Mouse (Mus musculus): Measurements from ENCODE around the gene Rsph14. TPM values are rescaled to one million over a fixed set of nuclear protein-coding genes. Genes with fewer than 3 reads are reported as not detected.

The Rsph14 gene
- total and polyA plus RNA-seq, 3 experiments = not detected

GRCm38 (mm10) chr10:75056255-75056654 lies 23.9 kb upstream of the Rsph14 start:
- no peak overlapping the region for H3K27ac ChIP-seq (ENCODE audit: control insufficient read depth, low read depth, low read length)
- no peak overlapping the region for H3K4me3 ChIP-seq (ENCODE audit: control insufficient read depth in 1 of 2, insufficient read depth in 1 of 2, low read depth in 2 of 2, low read length in 2 of 2)
- DNase-seq (ENCODE audit: low read depth, low spot score) = no peak
- TF ChIP-seq SMC3 (IDR thresholded peaks at IDR 0.05; ENCODE audit: low read depth, low read length) (no peak), MYC (IDR thresholded peaks at IDR 0.05; ENCODE audit: low read depth, low read length) (no peak), ETS1 (IDR thresholded peaks at IDR 0.05; ENCODE audit: low read depth, low read length) (no peak), MYB (IDR thresholded peaks at IDR 0.05; ENCODE audit: low read depth, low read length) (no peak), GATA1 (IDR thresholded peaks at IDR 0.05; ENCODE audit: low read depth, low read length) (no peak), CHD2 (IDR thresholded peaks at IDR 0.05; ENCODE audit: low read length) (no peak), NELFE (IDR thresholded peaks at IDR 0.05; ENCODE audit: low read depth, low read length) (no peak), ZMIZ1 (IDR thresholded peaks at IDR 0.05; ENCODE audit: low read depth, low read length) (no peak), JUND (IDR thresholded peaks at IDR 0.05; ENCODE audit: low read depth, low read length) (no peak), E2F4 (IDR thresholded peaks at IDR 0.05; ENCODE audit: borderline replicate concordance, low read depth, low read length) (no peak), MXI1 (IDR thresholded peaks at IDR 0.05; ENCODE audit: low read depth, low read length) (no peak), CTCF (IDR thresholded peaks at IDR 0.05 in 2 of 3, conservative IDR thresholded peaks at IDR 0.05 in 1 of 3; ENCODE audit: control insufficient read depth in 1 of 3, insufficient read depth in 1 of 3, low read depth in 2 of 3, low read length in 3 of 3, poor library complexity in 1 of 3, severe bottlenecking in 1 of 3) (no peak), MEF2A (IDR thresholded peaks at IDR 0.05; ENCODE audit: extremely low read depth, insufficient replicate concordance, low read depth, low read length, poor library complexity, severe bottlenecking) (no peak), USF1 (IDR thresholded peaks at IDR 0.05; ENCODE audit: low read depth, low read length) (no peak), HCFC1 (IDR thresholded peaks at IDR 0.05; ENCODE audit: low read depth, low read length) (no peak)
- no peaks in the 10 kb centered on the region; a peak in 1 of 4 replicates for H3K27me3 ChIP-seq (ENCODE audit: control insufficient read depth in 1 of 2, insufficient read depth in 2 of 2, low read length in 2 of 2)
- H3K79me2 ChIP-seq (ENCODE audit: control insufficient read depth, insufficient read depth, low read length, poor library complexity) = no peaks in the 10 kb centered on the region
- H3K4me1 ChIP-seq (ENCODE audit: control insufficient read depth in 1 of 2, insufficient read depth in 2 of 2, low read length in 2 of 2) = no peaks in the 10 kb centered on the region
- H3K9ac ChIP-seq (ENCODE audit: control insufficient read depth, low read depth, low read length, poor library complexity, severe bottlenecking) = no peak overlapping the region
- H3K9me3 ChIP-seq (replicated peaks; ENCODE audit: insufficient read depth, low read length) = no peaks in the 10 kb centered on the region
- no peaks in the 10 kb centered on the region for H3K36me3 ChIP-seq (ENCODE audit: control insufficient read depth in 1 of 2, insufficient read depth in 2 of 2, low read length in 2 of 2)

GRCm38 (mm10) chr10:75055672-75056071 lies 23.3 kb upstream of the Rsph14 start:
- H3K4me1 ChIP-seq (ENCODE audit: control insufficient read depth in 1 of 2, insufficient read depth in 2 of 2, low read length in 2 of 2) = no peaks in the 10 kb centered on the region
- no peak for TF ChIP-seq HCFC1 (IDR thresholded peaks at IDR 0.05; ENCODE audit: low read depth, low read length)
- no peak for TF ChIP-seq RCOR1 (IDR thresholded peaks at IDR 0.05; ENCODE audit: low read depth, low read length)
- no peak for TF ChIP-seq CTCF (IDR thresholded peaks at IDR 0.05 in 2 of 3, conservative IDR thresholded peaks at IDR 0.05 in 1 of 3; ENCODE audit: control insufficient read depth in 1 of 3, insufficient read depth in 1 of 3, low read depth in 2 of 3, low read length in 3 of 3, poor library complexity in 1 of 3, severe bottlenecking in 1 of 3)
- no peak for TF ChIP-seq GABPA (IDR thresholded peaks at IDR 0.05; ENCODE audit: low read depth, low read length)
- TF ChIP-seq BHLHE40 (IDR thresholded peaks at IDR 0.05; ENCODE audit: borderline replicate concordance, low read depth, low read length) = no peak
- TF ChIP-seq SMC3 (IDR thresholded peaks at IDR 0.05; ENCODE audit: low read depth, low read length) = no peak
- no peak for TF ChIP-seq POLR2AphosphoS2 (IDR thresholded peaks at IDR 0.05; ENCODE audit: low read length)
- no peak for TF ChIP-seq EP300 (IDR thresholded peaks at IDR 0.05; ENCODE audit: low read depth in 1 of 2, low read length in 2 of 2)
- TF ChIP-seq ZMIZ1 (IDR thresholded peaks at IDR 0.05; ENCODE audit: low read depth, low read length) = no peak
- no peak for TF ChIP-seq RAD21 (IDR thresholded peaks at IDR 0.05; ENCODE audit: low read depth, low read length)
- TF ChIP-seq MEF2A (IDR thresholded peaks at IDR 0.05; ENCODE audit: extremely low read depth, insufficient replicate concordance, low read depth, low read length, poor library complexity, severe bottlenecking) = no peak
- no peak for TF ChIP-seq TCF12 (IDR thresholded peaks at IDR 0.05; ENCODE audit: low read depth, low read length)
- no peak for TF ChIP-seq GATA1 (IDR thresholded peaks at IDR 0.05; ENCODE audit: low read depth, low read length)
- no peak for TF ChIP-seq POLR2AphosphoS5 (IDR thresholded peaks at IDR 0.05; ENCODE audit: borderline replicate concordance, low read depth, low read length)
- no peak for TF ChIP-seq UBTF (IDR thresholded peaks at IDR 0.05; ENCODE audit: borderline replicate concordance, insufficient read depth, low read depth, low read length)
- no peak for TF ChIP-seq MAFK (IDR thresholded peaks at IDR 0.05; ENCODE audit: borderline replicate concordance, low read depth, low read length)
- TF ChIP-seq ZNF384 (IDR thresholded peaks at IDR 0.05; ENCODE audit: low read depth, low read length) = no peak
- TF ChIP-seq POLR2A (IDR thresholded peaks at IDR 0.05; ENCODE audit: control insufficient read depth in 1 of 2, insufficient read depth in 1 of 2, low read depth in 1 of 2, low read length in 2 of 2, poor library complexity in 1 of 2) = no peak
- TF ChIP-seq CHD1 (IDR thresholded peaks at IDR 0.05; ENCODE audit: low read depth, low read length) = no peak
- no peak for TF ChIP-seq JUND (IDR thresholded peaks at IDR 0.05; ENCODE audit: low read depth, low read length)
- no peak for DNase-seq (ENCODE audit: low read depth, low spot score)

More at GRCm38 (mm10) chr10:75055672-75056071, 23.3 kb upstream of the Rsph14 start:
- no peaks in the 10 kb centered on the region for H3K79me2 ChIP-seq (ENCODE audit: control insufficient read depth, insufficient read depth, low read length, poor library complexity)
- H3K9ac ChIP-seq (ENCODE audit: control insufficient read depth, low read depth, low read length, poor library complexity, severe bottlenecking) = no peak overlapping the region
- H3K27me3 ChIP-seq (ENCODE audit: control insufficient read depth in 1 of 2, insufficient read depth in 2 of 2, low read length in 2 of 2) = no peaks in the 10 kb centered on the region
- no peaks in the 10 kb centered on the region for H3K9me3 ChIP-seq (replicated peaks; ENCODE audit: insufficient read depth, low read length)
- no peaks in the 10 kb centered on the region for H3K36me3 ChIP-seq (ENCODE audit: control insufficient read depth in 1 of 2, insufficient read depth in 2 of 2, low read length in 2 of 2)
- no peak overlapping the region for H3K4me3 ChIP-seq (ENCODE audit: control insufficient read depth in 1 of 2, insufficient read depth in 1 of 2, low read depth in 2 of 2, low read length in 2 of 2)
- no peak overlapping the region for H3K27ac ChIP-seq (ENCODE audit: control insufficient read depth, low read depth, low read length)
